8 mouse cellular contexts compared by ENCODE assay signal in genomic region chr12:11350895-11351294, GRCm38 (mm10).
DNase-seq lines count a peak whose midpoint lies in the region; ATAC-seq and TF ChIP-seq lines count a peak whose summit lies in the region.

No protein-coding gene starts in this region.

- peak; percentile 80 for ATAC-seq in common myeloid progenitor, adult 5-6 weeks (replicated peaks; ENCODE audit: low read depth, poor library complexity, severe bottlenecking)
- 0 out of 2 replicates have a peak, but pooled peaks have one; percentile 31 for ATAC-seq in kidney, embryonic 16.5 days (ENCODE audit: low FRiP score, low TSS enrichment)
- peak; percentile 52; the same call in 1 of the 2 replicates for ATAC-seq in limb, embryonic 15.5 days (ENCODE audit: insufficient number of reproducible peaks, low FRiP score, low TSS enrichment, low read depth)
- ATAC-seq in neural tube, embryonic 15.5 days (ENCODE audit: low FRiP score): 0 out of 2 replicates have a peak, but pooled peaks have one; percentile 50

- no peak overlapping the region for H3K4me3 ChIP-seq in thymus, adult 2 months (ENCODE audit: control insufficient read depth, insufficient read depth, low read length)
- H3K4me3 ChIP-seq in kidney, embryonic 16.5 days (ENCODE audit: low read length): no peak overlapping the region
- no peak overlapping the region for H3K4me3 ChIP-seq in limb, embryonic 15.5 days
- no peak overlapping the region for H3K4me3 ChIP-seq in neural tube, embryonic 15.5 days (replicated peaks)

- 34% methylated on average over 4 of the region's 5 CpGs for WGBS in thymus, adult 2 months
- WGBS in kidney, embryonic 16.5 days: 33% methylated on average over 5 of the region's 5 CpGs
- WGBS in limb, embryonic 15.5 days: 28% methylated on average over 5 of the region's 5 CpGs
- 38% methylated on average over 5 of the region's 5 CpGs for WGBS in neural tube, embryonic 15.5 days

- no peaks in the 10 kb centered on the region for H3K9me3 ChIP-seq in kidney, embryonic 16.5 days (ENCODE audit: low read length)
- no peaks in the 10 kb centered on the region for H3K9me3 ChIP-seq in limb, embryonic 15.5 days
- no peaks in the 10 kb centered on the region for H3K9me3 ChIP-seq in neural tube, embryonic 15.5 days (replicated peaks)

- no peak overlapping the region for H3K4me2 ChIP-seq in kidney, embryonic 16.5 days (replicated peaks; ENCODE audit: low read depth, low read length)
- H3K4me2 ChIP-seq in limb, embryonic 15.5 days: no peak overlapping the region
- H3K4me2 ChIP-seq in neural tube, embryonic 15.5 days: no peak overlapping the region

- no peak for TF ChIP-seq CTCF in thymus, adult 2 months (IDR thresholded peaks at IDR 0.05; ENCODE audit: borderline replicate concordance, control insufficient read depth, extremely low read depth, insufficient read depth, low read length, poor library complexity)

- no peaks in the 10 kb centered on the region for H3K27me3 ChIP-seq in thymus, adult 2 months (ENCODE audit: control insufficient read depth, insufficient read depth, low read length)
- H3K27me3 ChIP-seq in kidney, embryonic 16.5 days (ENCODE audit: insufficient read depth, low read length): no peaks in the 10 kb centered on the region
- H3K27me3 ChIP-seq in limb, embryonic 15.5 days: no peaks in the 10 kb centered on the region
- no peaks in the 10 kb centered on the region for H3K27me3 ChIP-seq in neural tube, embryonic 15.5 days (replicated peaks)

- TF ChIP-seq POLR2A in thymus, adult 2 months (IDR thresholded peaks at IDR 0.05; ENCODE audit: control insufficient read depth, extremely low read depth, insufficient read depth, low read length, poor library complexity): no peak

- H3K27ac ChIP-seq in thymus, adult 2 months (ENCODE audit: control insufficient read depth, insufficient read depth, low read length): no peak overlapping the region
- no peak overlapping the region for H3K27ac ChIP-seq in kidney, embryonic 16.5 days (ENCODE audit: low read length)
- H3K27ac ChIP-seq in limb, embryonic 15.5 days: no peak overlapping the region
- H3K27ac ChIP-seq in neural tube, embryonic 15.5 days (replicated peaks): no peak overlapping the region

- DNase-seq in thymus, adult 2 months: peak; percentile 37
- no peak for DNase-seq in thymus, adult 18-20 months
- peak; percentile 72 for DNase-seq in gastrocnemius, postnatal 14 days
- peak; percentile 28 for DNase-seq in thymus, postnatal 25 days

- intact Hi-C loops in gastrocnemius, postnatal 14 days (cut with DNase I; ENCODE audit: low total_unique reads): loop anchor here (5.0 kb wide), 1 partner anchor 796 kb away; no protein-coding TSS in a partner anchor

- no peaks in the 10 kb centered on the region for H3K4me1 ChIP-seq in thymus, adult 2 months (replicated peaks; ENCODE audit: control insufficient read depth, insufficient read depth, low read length)
- no peaks in the 10 kb centered on the region for H3K4me1 ChIP-seq in kidney, embryonic 16.5 days (ENCODE audit: insufficient read depth, low read length)
- no peaks in the 10 kb centered on the region for H3K4me1 ChIP-seq in limb, embryonic 15.5 days
- no peaks in the 10 kb centered on the region for H3K4me1 ChIP-seq in neural tube, embryonic 15.5 days

- H3K36me3 ChIP-seq in thymus, adult 2 months (ENCODE audit: control insufficient read depth, insufficient read depth, low read length): no peaks in the 10 kb centered on the region
- H3K36me3 ChIP-seq in kidney, embryonic 16.5 days (ENCODE audit: insufficient read depth, low read length): no peaks in the 10 kb centered on the region
- no peaks in the 10 kb centered on the region for H3K36me3 ChIP-seq in limb, embryonic 15.5 days
- no peaks in the 10 kb centered on the region for H3K36me3 ChIP-seq in neural tube, embryonic 15.5 days

- no peak overlapping the region for H3K9ac ChIP-seq in kidney, embryonic 16.5 days (replicated peaks; ENCODE audit: low read length)
- no peak overlapping the region for H3K9ac ChIP-seq in limb, embryonic 15.5 days
- no peak overlapping the region for H3K9ac ChIP-seq in neural tube, embryonic 15.5 days (replicated peaks)

Comparison
In these comparisons a context has a peak if more than half of its experiments do, and no peak if none do; other contexts are left out.
1. DNase-seq: peak in thymus, adult 2 months (single experiment), gastrocnemius, postnatal 14 days (single experiment) and thymus, postnatal 25 days (single experiment); none in thymus, adult 18-20 months (0 of 2).
2. Peak in every context shown above with its lines, with median percentiles within 50 percentile points of each other: ATAC-seq.